8 mouse cellular contexts compared by ENCODE assay signal in genomic region chr11:98933151-98933550, GRCm38 (mm10). TPM values are rescaled to one million over a fixed set of nuclear protein-coding genes. Genes with fewer than 3 reads are reported as not detected.
DNase-seq lines count a peak whose midpoint lies in the region; ATAC-seq and TF ChIP-seq lines count a peak whose summit lies in the region.

No protein-coding gene starts in this region.

- peaks cover 78% of the 10 kb centered on the region for H3K4me1 ChIP-seq in intestine, embryonic 14.5 days (replicated peaks; ENCODE audit: control insufficient read depth, insufficient read depth, low read length)
- peaks cover 33% of the 10 kb centered on the region for H3K4me1 ChIP-seq in lung, adult 2 months (ENCODE audit: control insufficient read depth, insufficient read depth, low read length)

- intact Hi-C loops in gastrocnemius, adult 2 months (cut with DNase I) = no loop called here

- 46% methylated on average over 9 of the region's 9 CpGs for WGBS in intestine, embryonic 14.5 days
- WGBS in lung, adult 2 months = 9% methylated on average over 9 of the region's 9 CpGs

- DNase-seq in retina, postnatal 1 day = peak; percentile 77
- no peak for DNase-seq in retina, embryonic 14.5 days (ENCODE audit: low spot score)
- peak; percentile 97 for DNase-seq in adrenal gland, postnatal 14 days
- DNase-seq in gastrocnemius, adult 2 months = peak; percentile 88
- no peak for DNase-seq in intestine, embryonic 14.5 days (ENCODE audit: low spot score)
- peak; percentile 75 for DNase-seq in lung, adult 2 months
- peak; percentile 70 for DNase-seq in right cerebral cortex, postnatal 14 days

- peak overlapping the region; percentile 27 for H3K4me2 ChIP-seq in intestine, embryonic 14.5 days (ENCODE audit: low read length)

- H3K27me3 ChIP-seq in intestine, embryonic 14.5 days (replicated peaks; ENCODE audit: control insufficient read depth, insufficient read depth, low read length) = no peaks in the 10 kb centered on the region

- H3K4me3 ChIP-seq in gastrocnemius, adult 2 months = peak overlapping the region; percentile 38
- H3K4me3 ChIP-seq in intestine, embryonic 14.5 days (ENCODE audit: low read depth, low read length) = no peak overlapping the region
- no peak overlapping the region for H3K4me3 ChIP-seq in lung, adult 2 months (replicated peaks; ENCODE audit: extremely low read depth, low read depth, low read length)

- H3K27ac ChIP-seq in gastrocnemius, adult 2 months = peak overlapping the region; percentile 87
- no peak overlapping the region for H3K27ac ChIP-seq in intestine, embryonic 14.5 days (ENCODE audit: low read depth)

- TF ChIP-seq CTCF in gastrocnemius, adult 2 months (IDR thresholded peaks at IDR 0.05) = peak; percentile 76
- TF ChIP-seq CTCF in lung, adult 2 months (IDR thresholded peaks at IDR 0.05; ENCODE audit: insufficient read depth, low read length) = peak; percentile 83

- TF ChIP-seq POLR2A in lung, adult 2 months (IDR thresholded peaks at IDR 0.05; ENCODE audit: borderline replicate concordance, extremely low read depth, low read depth, low read length) = no peak

- H3K9me3 ChIP-seq in intestine, embryonic 14.5 days (ENCODE audit: control insufficient read depth, low read length) = no peaks in the 10 kb centered on the region

- no peak for ATAC-seq in intestine, embryonic 14.5 days (replicated peaks; ENCODE audit: low FRiP score, low TSS enrichment, low read depth)
- ATAC-seq in erythroid progenitor cell, adult 5-6 weeks (replicated peaks; ENCODE audit: low FRiP score, poor library complexity, severe bottlenecking) = no peak

- no peak overlapping the region for H3K9ac ChIP-seq in intestine, embryonic 14.5 days (ENCODE audit: low read length)

- H3K36me3 ChIP-seq in intestine, embryonic 14.5 days (ENCODE audit: control insufficient read depth, insufficient read depth, low read length) = no peaks in the 10 kb centered on the region

RNA-seq across cellular contexts. Expression of gene Rara, which starts 5.5 kb away (rescaled TPM):
- total RNA-seq in adrenal gland, postnatal 14 days (2021) = 24.5 and 29.3 TPM in 2 replicates
- 10 to 100 TPM; 10.2 to 12.4 TPM for total RNA-seq in gastrocnemius, adult 2 months (2021)
- polyA plus RNA-seq in intestine, embryonic 14.5 days (2014; fragmentation: Nextera tagmentation; extraction: Ambion mirVana) = 42.4 and 43.6 TPM in 2 replicates
- 59.0 and 62.2 TPM in 2 replicates for polyA plus RNA-seq in lung, adult 2 months (2012; rRNA removed)
- total RNA-seq in erythroid progenitor cell, adult 5-6 weeks (2015; ENCODE audit: low replicate concordance) = 4.3 and 18.4 TPM in 2 replicates
- 0.51 and 1.4 TPM in 2 replicates for total RNA-seq in erythroid progenitor cell, adult 5-6 weeks (2017; ENCODE audit: low replicate concordance)

RNA-seq across cellular contexts. Expression of gene Cdc6, which starts 25.6 kb away (rescaled TPM):
- total RNA-seq in adrenal gland, postnatal 14 days (2021) = 3.5 and 5.8 TPM in 2 replicates
- under 1 TPM in 1 of 2 experiments, not detected in 1; 0.11 TPM for total RNA-seq in gastrocnemius, adult 2 months (2021)
- 32.5 and 32.9 TPM in 2 replicates for polyA plus RNA-seq in intestine, embryonic 14.5 days (2014; fragmentation: Nextera tagmentation; extraction: Ambion mirVana)
- 0.16 and 0.25 TPM in 2 replicates for polyA plus RNA-seq in lung, adult 2 months (2012; rRNA removed)
- 72.4 and 84.3 TPM in 2 replicates for total RNA-seq in erythroid progenitor cell, adult 5-6 weeks (2015; ENCODE audit: low replicate concordance)
- total RNA-seq in erythroid progenitor cell, adult 5-6 weeks (2017; ENCODE audit: low replicate concordance) = 96.1 and 116 TPM in 2 replicates

RNA-seq across cellular contexts. Expression of gene Gjd3, which starts 49.7 kb away (rescaled TPM):
- not detected in 2 replicates for total RNA-seq in adrenal gland, postnatal 14 days (2021)
- total RNA-seq in gastrocnemius, adult 2 months (2021) = not detected
- 0.22 TPM in 1 of 2 replicates, not detected in the other for polyA plus RNA-seq in intestine, embryonic 14.5 days (2014; fragmentation: Nextera tagmentation; extraction: Ambion mirVana)
- 0.29 and 0.40 TPM in 2 replicates for polyA plus RNA-seq in lung, adult 2 months (2012; rRNA removed)
- not detected in 2 replicates for total RNA-seq in erythroid progenitor cell, adult 5-6 weeks (2015; ENCODE audit: low replicate concordance)
- total RNA-seq in erythroid progenitor cell, adult 5-6 weeks (2017; ENCODE audit: low replicate concordance) = not detected in 2 replicates

Comparison
In these comparisons a context has a peak if more than half of its experiments do, and no peak if none do; other contexts are left out.
1. DNase-seq: peak in retina, postnatal 1 day (single experiment), adrenal gland, postnatal 14 days (single experiment), gastrocnemius, adult 2 months (single experiment), lung, adult 2 months (single experiment) and right cerebral cortex, postnatal 14 days (single experiment); none in retina, embryonic 14.5 days (single experiment) and intestine, embryonic 14.5 days (single experiment).
2. RNA of gene Cdc6, which starts 25.6 kb away (total RNA-seq): 72.4 to 116 TPM in erythroid progenitor cell, adult 5-6 weeks; 3.5 to 5.8 TPM in adrenal gland, postnatal 14 days and 0.11 TPM in gastrocnemius, adult 2 months; every median in the first group is over 10 times any median in the second.